Mouse (Mus musculus) MEL (cell line): ENCODE results near the gene Spock1. TPM values are rescaled to one million over a fixed set of nuclear protein-coding genes. Genes with fewer than 3 reads are reported as not detected.

Experiments
- DNase-seq: peaks from one replicate; pipeline ENCODE4 v3.0.0; 2011; ENCODE audit warnings: low read depth, low spot score
- H3K27ac ChIP-seq: 2 replicates; pipeline ENCODE4 v1.5.1; 2012; ENCODE audit warnings: low read depth, mild to moderate bottlenecking, control low read depth, low read length, moderate library complexity; ENCODE audit not compliant: control insufficient read depth
- H3K27me3 ChIP-seq, 2 experiments: fragments of 150-350 bp in 1 of 2; sonication (generic) in 1 of 2; 2 replicates each; pipeline ENCODE4 v1.6.1; 2012; ENCODE audit warnings: low read length in 2 of 2, mild to moderate bottlenecking in 2 of 2, improper control_type of control experiment in 1 of 2, moderate library complexity in 1 of 2; ENCODE audit not compliant: insufficient read depth in 2 of 2, control insufficient read depth in 1 of 2
- H3K36me3 ChIP-seq, 2 experiments: 2 replicates each; pipeline ENCODE4 v1.6.1; 2012 to 2014; ENCODE audit warnings: low read length in 2 of 2, improper control_type of control experiment in 1 of 2, inconsistent platforms in 1 of 2, mild to moderate bottlenecking in 1 of 2; ENCODE audit not compliant: insufficient read depth in 2 of 2, control insufficient read depth in 1 of 2
- H3K4me1 ChIP-seq, 2 experiments: fragments of 150-350 bp in 1 of 2; sonication (generic) in 1 of 2; 2 replicates each; pipeline ENCODE4 v1.6.1; 2012; ENCODE audit warnings: low read length in 2 of 2, improper control_type of control experiment in 1 of 2, mild to moderate bottlenecking in 1 of 2; ENCODE audit not compliant: insufficient read depth in 2 of 2, control insufficient read depth in 1 of 2
- H3K4me3 ChIP-seq, 2 experiments: fragments of 150-350 bp in 1 of 2; sonication (generic) in 1 of 2; 2 replicates each; pipeline ENCODE4 v1.5.1; 2012; ENCODE audit warnings: low read depth in 2 of 2, low read length in 2 of 2, mild to moderate bottlenecking in 2 of 2, moderate library complexity in 2 of 2, control low read depth in 1 of 2, improper control_type of control experiment in 1 of 2; ENCODE audit not compliant: control insufficient read depth in 1 of 2, insufficient read depth in 1 of 2
- H3K79me2 ChIP-seq: 2 replicates; pipeline ENCODE4 v1.6.1; 2012; ENCODE audit warnings: mild to moderate bottlenecking, low read length, moderate library complexity; ENCODE audit not compliant: control insufficient read depth, poor library complexity, insufficient read depth
- H3K9ac ChIP-seq: 2 replicates; pipeline ENCODE4 v1.6.1; 2012; ENCODE audit warnings: low read depth, mild to moderate bottlenecking, control low read depth, low read length, moderate library complexity; ENCODE audit not compliant: control insufficient read depth, poor library complexity, severe bottlenecking
- H3K9me3 ChIP-seq: fragments of 150-350 bp; sonication (generic); replicated peaks from 2 replicates; pipeline ENCODE4 v1.6.1; 2012; ENCODE audit warnings: mild to moderate bottlenecking, low read length, improper control_type of control experiment, moderate library complexity; ENCODE audit not compliant: insufficient read depth
- BHLHE40 ChIP-seq: IDR thresholded peaks from 2 replicates; pipeline ENCODE4 v1.6.1; 2012; ENCODE audit warnings: low read depth, mild to moderate bottlenecking, inconsistent platforms, low read length, improper control_type of control experiment, borderline replicate concordance
- CTCF ChIP-seq, 3 experiments: IDR thresholded peaks in 2 of 3; conservative IDR thresholded peaks in 1 of 3; 2 replicates each; pipeline ENCODE4 v1.5.1; 2011 to 2012; ENCODE audit warnings: low read length in 3 of 3, low read depth in 2 of 3, mild to moderate bottlenecking in 2 of 3, improper control_type of control experiment in 1 of 3, inconsistent platforms in 1 of 3, mixed read lengths in 1 of 3, moderate library complexity in 1 of 3; ENCODE audit not compliant: control insufficient read depth in 1 of 3, insufficient read depth in 1 of 3, poor library complexity in 1 of 3, severe bottlenecking in 1 of 3
- E2F4 ChIP-seq: IDR thresholded peaks from 2 replicates; pipeline ENCODE4 v1.6.1; 2011; ENCODE audit warnings: low read depth, low read length, improper control_type of control experiment, borderline replicate concordance
- EP300 ChIP-seq, 2 experiments: IDR thresholded peaks; 2 replicates each; pipeline ENCODE4 v1.6.1; 2011; ENCODE audit warnings: improper control_type of control experiment in 2 of 2, low read length in 2 of 2, low read depth in 1 of 2, mild to moderate bottlenecking in 1 of 2
- GABPA ChIP-seq: IDR thresholded peaks from 2 replicates; pipeline ENCODE4 v1.6.1; 2012; ENCODE audit warnings: low read depth, mild to moderate bottlenecking, inconsistent platforms, low read length, improper control_type of control experiment, moderate library complexity
- GATA1 ChIP-seq: IDR thresholded peaks from 2 replicates; pipeline ENCODE4 v1.6.1; 2011; ENCODE audit warnings: low read depth, low read length, improper control_type of control experiment
- HCFC1 ChIP-seq: IDR thresholded peaks from 2 replicates; pipeline ENCODE4 v1.6.1; 2012; ENCODE audit warnings: low read depth, mild to moderate bottlenecking, inconsistent platforms, low read length, improper control_type of control experiment, moderate library complexity
- JUND ChIP-seq: IDR thresholded peaks from 2 replicates; pipeline ENCODE4 v1.6.1; 2011; ENCODE audit warnings: low read depth, mild to moderate bottlenecking, improper control_type of control experiment, low read length
- MAFK ChIP-seq: IDR thresholded peaks from 2 replicates; pipeline ENCODE4 v1.6.1; 2011; ENCODE audit warnings: low read depth, mild to moderate bottlenecking, low read length, improper control_type of control experiment, borderline replicate concordance
- MAZ ChIP-seq: IDR thresholded peaks from 2 replicates; pipeline ENCODE4 v1.6.1; 2012; ENCODE audit warnings: low read depth, mild to moderate bottlenecking, inconsistent platforms, low read length, improper control_type of control experiment
- MEF2A ChIP-seq: IDR thresholded peaks from 2 replicates; pipeline ENCODE4 v1.6.1; 2014; ENCODE audit warnings: low read depth, mild to moderate bottlenecking, inconsistent platforms, low read length, improper control_type of control experiment; ENCODE audit not compliant: poor library complexity, insufficient replicate concordance, severe bottlenecking; ENCODE audit errors: extremely low read depth
- MXI1 ChIP-seq: IDR thresholded peaks from 2 replicates; pipeline ENCODE4 v1.6.1; 2011; ENCODE audit warnings: mild to moderate bottlenecking, low read depth, low read length, improper control_type of control experiment
- MYB ChIP-seq: IDR thresholded peaks from 2 replicates; pipeline ENCODE4 v1.6.1; 2011; ENCODE audit warnings: mild to moderate bottlenecking, low read depth, low read length, improper control_type of control experiment
- MYC ChIP-seq: IDR thresholded peaks from 2 replicates; pipeline ENCODE4 v1.6.1; 2011; ENCODE audit warnings: low read depth, mild to moderate bottlenecking, low read length, improper control_type of control experiment, moderate library complexity
- NRF1 ChIP-seq: IDR thresholded peaks from 2 replicates; pipeline ENCODE4 v1.6.1; 2014; ENCODE audit warnings: low read depth, mild to moderate bottlenecking, inconsistent platforms, low read length, improper control_type of control experiment, moderate library complexity; ENCODE audit not compliant: poor library complexity, insufficient read depth, severe bottlenecking
- POLR2A ChIP-seq, 2 experiments: IDR thresholded peaks; 2 replicates each; pipeline ENCODE4 v1.6.1; 2011 to 2012; ENCODE audit warnings: low read length in 2 of 2, mild to moderate bottlenecking in 2 of 2, control low read depth in 1 of 2, improper control_type of control experiment in 1 of 2, low read depth in 1 of 2, moderate library complexity in 1 of 2; ENCODE audit not compliant: control insufficient read depth in 1 of 2, insufficient read depth in 1 of 2, poor library complexity in 1 of 2
- RAD21 ChIP-seq: IDR thresholded peaks from 2 replicates; pipeline ENCODE4 v1.6.1; 2011; ENCODE audit warnings: mild to moderate bottlenecking, low read depth, low read length, improper control_type of control experiment
- SIN3A ChIP-seq: IDR thresholded peaks from 2 replicates; pipeline ENCODE4 v1.6.1; 2012; ENCODE audit warnings: low read length, improper control_type of control experiment, inconsistent platforms
- TCF12 ChIP-seq: IDR thresholded peaks from 2 replicates; pipeline ENCODE4 v1.6.1; 2014; ENCODE audit warnings: low read depth, mild to moderate bottlenecking, inconsistent platforms, low read length, improper control_type of control experiment, moderate library complexity
- UBTF ChIP-seq: IDR thresholded peaks from 2 replicates; pipeline ENCODE4 v1.6.1; 2012; ENCODE audit warnings: low read depth, mild to moderate bottlenecking, inconsistent platforms, low read length, improper control_type of control experiment, moderate library complexity, borderline replicate concordance; ENCODE audit not compliant: insufficient read depth
- USF1 ChIP-seq: IDR thresholded peaks from 2 replicates; pipeline ENCODE4 v1.6.1; 2014; ENCODE audit warnings: low read depth, mild to moderate bottlenecking, inconsistent platforms, low read length, improper control_type of control experiment, moderate library complexity
- USF2 ChIP-seq, 2 experiments: IDR thresholded peaks; 2 replicates each; pipeline ENCODE4 v1.6.1; 2011 to 2012; ENCODE audit warnings: improper control_type of control experiment in 2 of 2, low read length in 2 of 2, borderline replicate concordance in 1 of 2, inconsistent platforms in 1 of 2, low read depth in 1 of 2, mild to moderate bottlenecking in 1 of 2; ENCODE audit not compliant: insufficient read depth in 1 of 2
- ZC3H11A ChIP-seq: IDR thresholded peaks from 2 replicates; pipeline ENCODE4 v1.6.1; 2012; ENCODE audit warnings: low read depth, mild to moderate bottlenecking, inconsistent platforms, low read length, improper control_type of control experiment
- ZKSCAN1 ChIP-seq: IDR thresholded peaks from 2 replicates; pipeline ENCODE4 v1.6.1; 2012; ENCODE audit warnings: low read depth, mild to moderate bottlenecking, inconsistent platforms, low read length, improper control_type of control experiment, moderate library complexity
- ZMIZ1 ChIP-seq: IDR thresholded peaks from 2 replicates; pipeline ENCODE4 v1.6.1; 2012; ENCODE audit warnings: low read depth, mild to moderate bottlenecking, inconsistent platforms, low read length, improper control_type of control experiment, moderate library complexity
- ZNF384 ChIP-seq: IDR thresholded peaks from 2 replicates; pipeline ENCODE4 v1.6.1; 2012; ENCODE audit warnings: low read depth, mild to moderate bottlenecking, inconsistent platforms, low read length, improper control_type of control experiment
- polyA plus RNA-seq, 2 experiments: library from polyadenylated mRNA; stranded (reverse) in 1 of 2; unstranded in 1 of 2; fragments of >175 nt in 1 of 2; fragments of >200 nt in 1 of 2; gene quantifications; 2 replicates each; pipeline versions ENCODE4 v1.2.1 to v1.2.4; 2012; ENCODE audit warnings: low replicate concordance in 2 of 2, low read depth in 1 of 2; ENCODE audit not compliant: insufficient read length in 2 of 2, insufficient read depth in 1 of 2, missing spikeins in 1 of 2
- total RNA-seq: library from RNA; depleted of rRNA; stranded (reverse); fragments of 300-350 nt; gene quantifications from 2 replicates; pipeline ENCODE4 v1.2.3, GENCODE M21; 2012

The Spock1 gene
- total and polyA plus RNA-seq, 3 experiments: not detected

GRCm38 (mm10) chr13:57433848-57434247 is 474.3 kb downstream of the Spock1 start:
- DNase-seq: no peak
- no peak overlapping the region for H3K9ac ChIP-seq
- H3K4me3 ChIP-seq: no peak overlapping the region
- H3K36me3 ChIP-seq: no peaks in the 10 kb centered on the region
- H3K4me1 ChIP-seq: no peaks in the 10 kb centered on the region
- H3K27ac ChIP-seq: no peak overlapping the region
- no peaks in the 10 kb centered on the region for H3K27me3 ChIP-seq
- no peaks in the 10 kb centered on the region for H3K79me2 ChIP-seq
- H3K9me3 ChIP-seq: no peaks in the 10 kb centered on the region
- TF ChIP-seq USF1 (no peak), EP300 (IDR thresholded peaks at IDR 0.05; ENCODE audit: low read depth in 1 of 2, low read length in 2 of 2) (no peak), HCFC1 (no peak), JUND (no peak), TCF12 (no peak), MAZ (no peak), SIN3A (no peak), NRF1 (no peak), ZNF384 (no peak), RAD21 (no peak), UBTF (no peak), ZC3H11A (no peak), MAFK (no peak), MYC (no peak)
- TF ChIP-seq, all 39 proteins: peak for 0

- Histone ChIP-seq H3K4me1 (no peaks in the 10 kb centered on the region), H3K36me3 (no peaks in the 10 kb centered on the region), H3K27ac (no peak overlapping the region), H3K9me3 (no peaks in the 10 kb centered on the region), H3K79me2 (no peaks in the 10 kb centered on the region), H3K27me3 (no peaks in the 10 kb centered on the region), H3K4me3 (no peak overlapping the region), H3K9ac (no peak overlapping the region)
- DNase-seq: no peak
- TF ChIP-seq MEF2A: no peak
- TF ChIP-seq MAZ: no peak
- TF ChIP-seq CTCF (IDR thresholded peaks at IDR 0.05 in 2 of 3, conservative IDR thresholded peaks at IDR 0.05 in 1 of 3; ENCODE audit: control insufficient read depth in 1 of 3, insufficient read depth in 1 of 3, low read depth in 2 of 3, low read length in 3 of 3, poor library complexity in 1 of 3, severe bottlenecking in 1 of 3): no peak
- no peak for TF ChIP-seq EP300 (IDR thresholded peaks at IDR 0.05; ENCODE audit: low read depth in 1 of 2, low read length in 2 of 2)
- TF ChIP-seq ZMIZ1: no peak
- TF ChIP-seq HCFC1: no peak
- TF ChIP-seq USF2 (IDR thresholded peaks at IDR 0.05; ENCODE audit: borderline replicate concordance in 1 of 2, insufficient read depth in 1 of 2, low read depth in 1 of 2, low read length in 2 of 2): no peak
- no peak for TF ChIP-seq TCF12
- no peak for TF ChIP-seq USF1
- no peak for TF ChIP-seq E2F4
- TF ChIP-seq ZNF384: no peak
- TF ChIP-seq MYB: no peak
- TF ChIP-seq POLR2A (IDR thresholded peaks at IDR 0.05; ENCODE audit: control insufficient read depth in 1 of 2, insufficient read depth in 1 of 2, low read depth in 1 of 2, low read length in 2 of 2, poor library complexity in 1 of 2): no peak
- TF ChIP-seq GATA1: no peak
- TF ChIP-seq JUND: no peak
- TF ChIP-seq BHLHE40: no peak
- TF ChIP-seq MYC: no peak
- TF ChIP-seq MXI1: no peak
- no peak for TF ChIP-seq GABPA
- TF ChIP-seq ZKSCAN1: no peak
Observed at GRCm38 (mm10) chr13:57431815-57432214, 476.3 kb downstream of the Spock1 start.
